Mouse (Mus musculus) liver, postnatal 0 days (tissue): ENCODE measurements around the gene Stk11.

Experiments
- CTCF ChIP-seq: sonication (generic); IDR thresholded peaks from 2 replicates; pipeline ENCODE4 v1.5.1; 2016; ENCODE audit warnings: antibody characterized with exemption, low read depth
- EP300 ChIP-seq: IDR thresholded peaks from 2 replicates; pipeline ENCODE4 v1.6.1; 2016; ENCODE audit warnings: antibody characterized with exemption, low read depth, mild to moderate bottlenecking

DNA sequence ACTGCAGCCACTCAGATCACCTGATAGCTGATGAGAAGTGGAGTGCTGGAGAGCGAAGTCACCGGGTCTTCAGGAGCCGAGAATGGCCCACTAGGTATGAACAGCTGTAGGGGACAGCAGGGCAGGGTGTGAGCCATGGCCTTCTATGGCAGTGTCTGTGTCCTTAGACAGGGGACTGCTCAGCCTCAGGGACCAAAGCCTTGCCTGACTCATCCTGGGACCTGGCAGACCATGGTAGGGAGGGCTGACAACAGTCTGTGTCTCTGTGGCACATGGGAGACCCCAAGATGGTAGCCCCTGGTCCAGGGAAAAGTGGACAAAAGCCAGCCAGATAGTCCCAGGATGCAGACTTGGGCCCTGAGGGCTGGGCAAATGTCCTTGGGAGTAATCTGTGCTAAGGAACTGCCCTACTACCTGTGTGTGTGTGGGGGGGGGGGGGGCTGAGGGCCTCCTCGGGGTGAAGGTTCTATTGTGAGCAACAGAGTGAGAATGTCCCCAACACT is 45.6 kb upstream of the Stk11 start:
- TF ChIP-seq CTCF (no peak), EP300 (no peak)
